Mouse (Mus musculus) kidney, embryonic 16.5 days (tissue): ENCODE data around the gene Cx3cr1. TPM values are rescaled to one million over a fixed set of nuclear protein-coding genes. Genes with fewer than 3 reads are reported as not detected.

Source experiments
- ATAC-seq: fragments of 200-750 bp; cut with Nextera tagmentation; 2 replicates; pipeline ENCODE4 v1.8.0; 2017; ENCODE audit warnings: moderate TSS enrichment; ENCODE audit not compliant: low FRiP score, low TSS enrichment
- H3K27ac ChIP-seq: fragments of 300-500 bp; sonication (generic); 2 replicates; pipeline ENCODE4 v1.5.1; 2014; ENCODE audit warnings: low read length
- H3K27me3 ChIP-seq: fragments of 300-500 bp; sonication (generic); 2 replicates; pipeline ENCODE4 v1.6.1; 2014; ENCODE audit warnings: low read length, control low read depth, mixed read lengths; ENCODE audit not compliant: insufficient read depth
- H3K36me3 ChIP-seq: fragments of 300-500 bp; sonication (generic); 2 replicates; pipeline ENCODE4 v1.6.1; 2014; ENCODE audit warnings: low read length, control low read depth, mixed read lengths; ENCODE audit not compliant: insufficient read depth
- H3K4me1 ChIP-seq: fragments of 300-500 bp; sonication (generic); 2 replicates; pipeline ENCODE4 v1.6.1; 2014; ENCODE audit warnings: low read length, control low read depth, mixed read lengths; ENCODE audit not compliant: insufficient read depth
- H3K4me2 ChIP-seq: fragments of 300-500 bp; sonication (generic); replicated peaks from 2 replicates; pipeline ENCODE4 v1.6.1; 2014; ENCODE audit warnings: low read depth, low read length
- H3K4me3 ChIP-seq: fragments of 300-500 bp; sonication (generic); 2 replicates; pipeline ENCODE4 v1.5.1; 2014; ENCODE audit warnings: mild to moderate bottlenecking, low read length
- H3K9ac ChIP-seq: fragments of 300-500 bp; sonication (generic); replicated peaks from 2 replicates; pipeline ENCODE4 v1.6.1; 2014; ENCODE audit warnings: low read length
- H3K9me3 ChIP-seq: fragments of 300-500 bp; sonication (generic); 2 replicates; pipeline ENCODE4 v1.6.1; 2016; ENCODE audit warnings: low read length, control low read depth
- WGBS: fragments of 180-500 bp; shearing (Covaris S2); extraction: QIAGEN DNeasy Blood & Tissue Kit; methylation state at CpG from one replicate; pipeline ENCODE4 v1.1.7; 2014; 5-methylcytosine and 5-hydroxymethylcytosine counted together
- polyA plus RNA-seq: library from polyadenylated mRNA; unstranded; fragments of >200 nt; fragmentation: Nextera tagmentation; extraction: Ambion mirVana; gene quantifications from 2 replicates; pipeline ENCODE4 v1.2.1, GENCODE M21; 2015

Cx3cr1 gene
- polyA plus RNA-seq = 5.3 and 7.9 TPM in 2 replicates

- no peak within 1 kb of the TSS for H3K4me3 ChIP-seq
Observed at GRCm38 (mm10) chr9:120069779-120070178, at the start of gene Cx3cr1. TSS of gene Cx3cr1 (minus strand) at chr9:120069879.

GRCm38 (mm10) chr9:120118212-120118611 lies 48.5 kb upstream of the Cx3cr1 start:
- Histone ChIP-seq H3K9ac (no peak overlapping the region), H3K4me3 (no peak overlapping the region), H3K36me3 (peaks cover 31% of the 10 kb centered on the region), H3K9me3 (no peaks in the 10 kb centered on the region), H3K27ac (no peak overlapping the region), H3K4me2 (no peak overlapping the region), H3K4me1 (no peaks in the 10 kb centered on the region), H3K27me3 (no peaks in the 10 kb centered on the region)
- no peak for ATAC-seq
- 88% methylated on average over 4 of the region's 4 CpGs for WGBS

More at GRCm38 (mm10) chr9:120069779-120070178, at the start of gene Cx3cr1:
- Histone ChIP-seq H3K27ac (no peak within 1 kb of the TSS), H3K9ac (no peak within 1 kb of the TSS), H3K9me3 (no peaks in the 10 kb centered on the region), H3K4me1 (0 out of 2 replicates have a peak, but pooled peaks cover 4% of the 10 kb centered on the region), H3K36me3 (no peaks in the 10 kb centered on the region), H3K4me2 (no peak within 1 kb of the TSS), H3K27me3 (no peaks in the 10 kb centered on the region)
- no peak for ATAC-seq
- 88% methylated on average over 11 of the region's 11 CpGs for WGBS

GRCm38 (mm10) chr9:120116184-120116624 lies 46.5 kb upstream of the Cx3cr1 start:
- no peak overlapping the region for H3K27ac ChIP-seq
- H3K4me1 ChIP-seq = peaks cover 3% of the 10 kb centered on the region
- H3K9me3 ChIP-seq = no peaks in the 10 kb centered on the region
- ATAC-seq = no peak
- H3K4me2 ChIP-seq = no peak overlapping the region
- no peaks in the 10 kb centered on the region for H3K27me3 ChIP-seq
- WGBS = 91% methylated on average over 8 of the region's 8 CpGs
- no peak overlapping the region for H3K4me3 ChIP-seq
- no peak overlapping the region for H3K9ac ChIP-seq
- peaks cover 20% of the 10 kb centered on the region; the same call in 1 of the 2 replicates for H3K36me3 ChIP-seq

GRCm38 (mm10) chr9:120115580-120115979 lies 45.9 kb upstream of the Cx3cr1 start:
- Histone ChIP-seq H3K4me1 (peaks cover 6% of the 10 kb centered on the region), H3K9me3 (no peaks in the 10 kb centered on the region), H3K9ac (no peak overlapping the region), H3K36me3 (peaks cover 19% of the 10 kb centered on the region; the same call in 1 of the 2 replicates), H3K4me3 (no peak overlapping the region), H3K27me3 (no peaks in the 10 kb centered on the region), H3K27ac (no peak overlapping the region), H3K4me2 (no peak overlapping the region)
- WGBS = 87% methylated on average over 5 of the region's 5 CpGs
- ATAC-seq = no peak

GRCm38 (mm10) chr9:120114789-120115151 lies 45.1 kb upstream of the Cx3cr1 start:
- Histone ChIP-seq H3K27ac (no peak overlapping the region), H3K4me2 (no peak overlapping the region)

GRCm38 (mm10) chr9:120114051-120114788 lies 44.5 kb upstream of the Cx3cr1 start:
- Histone ChIP-seq H3K4me2 (no peak overlapping the region), H3K9ac (no peak overlapping the region), H3K9me3 (no peaks in the 10 kb centered on the region), H3K27ac (no peak overlapping the region), H3K27me3 (no peaks in the 10 kb centered on the region), H3K4me1 (peaks cover 6% of the 10 kb centered on the region), H3K4me3 (no peak overlapping the region), H3K36me3 (peaks cover 13% of the 10 kb centered on the region; the same call in 1 of the 2 replicates)
- WGBS = 86% methylated on average over 13 of the region's 17 CpGs
- ATAC-seq = no peak

More at GRCm38 (mm10) chr9:120114789-120115151, 45.1 kb upstream of the Cx3cr1 start:
- no peaks in the 10 kb centered on the region for H3K9me3 ChIP-seq
- no peaks in the 10 kb centered on the region for H3K27me3 ChIP-seq
- peaks cover 6% of the 10 kb centered on the region for H3K4me1 ChIP-seq
- no peak overlapping the region for H3K4me3 ChIP-seq
- H3K36me3 ChIP-seq = peaks cover 13% of the 10 kb centered on the region; the same call in 1 of the 2 replicates
- H3K9ac ChIP-seq = no peak overlapping the region
- 86% methylated on average over 2 of the region's 2 CpGs for WGBS
- no peak for ATAC-seq

GRCm38 (mm10) chr9:120113456-120113855 lies 43.8 kb upstream of the Cx3cr1 start:
- Histone ChIP-seq H3K36me3 (peaks cover 11% of the 10 kb centered on the region; the same call in 1 of the 2 replicates), H3K4me3 (no peak overlapping the region), H3K27ac (no peak overlapping the region), H3K9ac (no peak overlapping the region), H3K9me3 (no peaks in the 10 kb centered on the region), H3K4me2 (no peak overlapping the region), H3K4me1 (peaks cover 6% of the 10 kb centered on the region), H3K27me3 (no peaks in the 10 kb centered on the region)
- WGBS = 94% methylated on average over 6 of the region's 7 CpGs
- ATAC-seq = no peak

- Histone ChIP-seq H3K27ac (no peak overlapping the region), H3K4me3 (no peak overlapping the region), H3K9ac (no peak overlapping the region), H3K9me3 (no peaks in the 10 kb centered on the region), H3K4me1 (peaks cover 6% of the 10 kb centered on the region), H3K36me3 (peaks cover 2% of the 10 kb centered on the region; the same call in 1 of the 2 replicates), H3K4me2 (no peak overlapping the region), H3K27me3 (no peaks in the 10 kb centered on the region)
- 94% methylated on average over 6 of the region's 6 CpGs for whole genome bisulfite sequencing
- ATAC-seq = no peak
Observed at GRCm38 (mm10) chr9:120112472-120112871, 42.8 kb upstream of the Cx3cr1 start.

GRCm38 (mm10) chr9:120111156-120111945 lies 41.7 kb upstream of the Cx3cr1 start:
- H3K36me3 ChIP-seq = no peaks in the 10 kb centered on the region
- no peak for ATAC-seq
- H3K4me3 ChIP-seq = peak overlapping the region; percentile 88
- H3K9me3 ChIP-seq = no peaks in the 10 kb centered on the region
- H3K4me2 ChIP-seq = peak overlapping the region; percentile 73
- peak overlapping the region; percentile 97 for H3K27ac ChIP-seq
- peaks cover 6% of the 10 kb centered on the region for H3K4me1 ChIP-seq
- peak overlapping the region; percentile 58 for H3K9ac ChIP-seq
- H3K27me3 ChIP-seq = no peaks in the 10 kb centered on the region
- 76% methylated on average over 15 of the region's 15 CpGs for WGBS
